Mouse (Mus musculus): Measurements from ENCODE around the gene Fam131c. TPM values are rescaled to one million over a fixed set of nuclear protein-coding genes. Genes with fewer than 3 reads are reported as not detected.
A peak's percentile ranks its signal among the peaks of the same experiment; 100 is the strongest.

Gene Fam131c
- total RNA-seq, 2 experiments from 2014 or later = 0.25 TPM; not detected in 1

GRCm38 (mm10) chr4:141400171-141400570 is 32.2 kb downstream of the Fam131c start:
- no peak for DNase-seq
- intact Hi-C loops (cut with DNase I; ENCODE audit: low total_unique reads) = no loop called here

DNA sequence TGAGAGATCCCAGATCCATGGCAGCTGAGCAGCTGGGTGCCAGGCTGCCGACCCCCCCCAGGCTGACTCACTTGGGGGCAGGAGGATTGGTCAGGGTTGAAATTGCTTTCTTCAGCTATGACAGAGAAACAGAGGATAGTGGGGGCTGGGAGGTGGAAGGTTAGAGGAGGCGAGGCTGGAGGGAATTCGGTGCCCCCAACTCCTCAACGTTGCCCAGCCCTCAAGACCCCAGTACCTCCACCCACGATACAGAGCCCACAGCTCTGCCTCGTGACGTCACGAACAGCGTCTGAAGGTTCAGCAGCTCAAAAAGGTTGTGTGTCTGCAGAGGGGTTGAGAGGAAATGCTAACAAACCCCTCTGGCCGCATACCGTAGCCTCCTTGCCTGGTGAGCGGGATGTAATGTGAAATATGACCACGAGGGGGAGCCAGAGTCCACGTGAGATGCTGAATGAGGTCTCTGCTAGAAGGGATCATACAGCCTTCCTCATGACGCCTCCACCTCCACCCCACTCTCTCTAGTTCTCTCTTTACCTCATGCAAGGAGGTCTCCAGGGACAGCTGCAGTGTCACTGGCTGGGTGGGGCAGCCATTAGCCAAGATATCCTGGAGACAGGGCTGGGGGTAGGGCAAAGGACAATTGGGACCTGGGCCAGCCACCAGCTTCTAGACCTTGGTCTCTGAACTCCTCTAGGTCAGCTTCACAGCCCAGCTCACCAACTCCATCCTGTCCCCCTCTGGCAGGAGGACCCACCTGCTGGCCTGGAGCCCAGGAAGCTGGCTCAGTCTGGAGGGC is 36.7 kb downstream of the Fam131c start:
- intact Hi-C loops (cut with DNase I; ENCODE audit: low total_unique reads) = loop anchor here (2.0 kb wide), 1 partner anchor 170 kb away; no protein-coding TSS in a partner anchor
- peak; percentile 80 for DNase-seq

DNA sequence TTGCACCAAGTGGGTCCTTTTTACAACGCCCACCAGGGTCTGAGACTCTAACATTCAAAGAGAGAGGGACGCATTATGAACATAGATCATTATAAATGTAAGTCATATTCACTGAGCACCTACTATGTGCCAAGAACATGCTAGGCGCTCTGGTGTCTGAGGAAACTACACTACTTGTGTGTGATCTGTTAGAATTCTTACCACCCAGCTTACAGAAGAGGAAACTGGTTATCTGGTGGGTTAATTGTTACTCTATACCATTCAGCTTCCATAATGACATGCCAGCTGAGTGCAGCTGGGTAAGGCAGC is 37.2 kb downstream of the Fam131c start:
- intact Hi-C loops (cut with DNase I; ENCODE audit: low total_unique reads) = loop anchor here (2.0 kb wide), 1 partner anchor 170 kb away; no protein-coding TSS in a partner anchor
- DNase-seq = no peak

DNA sequence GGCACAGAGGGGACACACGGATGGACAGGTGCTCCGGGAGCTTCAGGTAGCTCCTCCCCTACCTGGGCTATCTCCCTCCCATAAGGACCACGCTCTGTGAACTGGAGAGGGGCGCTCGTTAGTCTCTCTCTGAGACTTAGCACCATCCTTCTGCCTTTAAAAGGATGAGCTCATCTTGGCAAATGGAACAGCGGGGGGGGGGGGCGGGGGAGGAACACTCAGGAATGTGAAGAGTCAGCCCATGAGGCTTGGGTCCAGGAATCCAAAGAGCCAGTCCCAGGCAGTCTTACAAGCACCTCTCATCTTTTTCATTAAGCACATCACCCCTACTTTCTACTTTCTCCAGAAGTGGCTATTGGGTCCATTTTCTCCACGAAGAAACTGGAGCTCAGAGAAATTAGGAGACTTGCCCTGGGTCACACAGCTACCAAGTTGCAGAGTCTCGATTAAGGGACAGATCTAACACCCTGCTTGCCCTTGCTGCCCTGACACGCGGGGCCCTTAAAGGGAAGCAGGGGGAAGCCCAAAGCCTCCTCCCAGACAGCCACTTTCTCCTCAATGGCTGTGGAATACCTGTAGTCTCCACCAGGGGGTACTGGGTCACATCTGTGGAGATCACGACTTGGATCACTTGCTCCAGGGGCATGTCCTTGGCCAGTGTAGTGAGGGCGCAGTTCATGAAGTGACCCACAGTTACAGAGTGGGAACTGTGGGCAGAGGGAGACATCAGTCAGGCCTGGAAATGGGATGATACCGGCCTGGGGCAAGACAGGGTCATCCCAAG is 38.7 kb downstream of the Fam131c start:
- intact Hi-C loops (cut with DNase I; ENCODE audit: low total_unique reads) = no loop called here
- DNase-seq = peak; percentile 62

GRCm38 (mm10) chr4:141408577-141408976 is 40.6 kb downstream of the Fam131c start:
- DNase-seq = no peak
- intact Hi-C loops (cut with DNase I; ENCODE audit: low total_unique reads) = no loop called here

- no peak for DNase-seq
- intact Hi-C loops (cut with DNase I; ENCODE audit: low total_unique reads) = no loop called here
These were observed 43.5 kb downstream of the Fam131c start for GRCm38 (mm10) chr4:141411430-141411992.

- no peak for DNase-seq
- intact Hi-C loops (cut with DNase I; ENCODE audit: low total_unique reads) = no loop called here
These were observed 47.9 kb downstream of the Fam131c start, which contains the start of gene Clcnkb for GRCm38 (mm10) chr4:141415924-141416323. Clcnkb (minus strand) TSS chr4:141416014.

- no peak for DNase-seq
- intact Hi-C loops (cut with DNase I; ENCODE audit: low total_unique reads) = no loop called here
These were observed 51.6 kb downstream of the Fam131c start for GRCm38 (mm10) chr4:141419398-141420191.

GRCm38 (mm10) chr4:141420192-141420829 is 52.3 kb downstream of the Fam131c start, which contains the start of gene Hspb7:
Hspb7 (plus strand) TSS chr4:141420779.
- no peak for DNase-seq
- intact Hi-C loops (cut with DNase I; ENCODE audit: low total_unique reads) = no loop called here

DNA sequence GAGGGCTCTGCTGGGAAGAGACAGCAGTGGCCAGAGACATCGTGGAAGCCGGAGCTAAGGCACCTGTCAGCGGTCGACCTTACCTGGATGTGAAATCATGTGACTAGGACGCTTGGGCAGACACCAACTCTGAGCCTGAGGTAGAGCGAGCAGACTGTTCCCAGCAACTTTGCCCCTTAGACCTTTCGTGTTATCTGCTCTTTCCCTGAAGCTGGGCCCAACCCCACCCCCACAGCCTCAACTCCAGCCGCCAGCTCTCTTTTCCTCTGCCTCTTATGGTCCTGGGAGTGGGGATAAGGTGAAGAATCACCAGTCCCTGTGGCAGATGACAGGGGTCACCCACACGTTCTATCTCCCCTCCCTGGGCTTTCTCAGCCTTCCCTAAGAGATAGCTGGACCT is 52.9 kb downstream of the Fam131c start:
- DNase-seq = no peak
- intact Hi-C loops (cut with DNase I; ENCODE audit: low total_unique reads) = no loop called here

GRCm38 (mm10) chr4:141421423-141421822 is 53.4 kb downstream of the Fam131c start:
- intact Hi-C loops (cut with DNase I; ENCODE audit: low total_unique reads) = no loop called here
- DNase-seq = peak; percentile 82

- intact Hi-C loops (cut with DNase I; ENCODE audit: low total_unique reads) = no loop called here
These were observed 54.8 kb downstream of the Fam131c start for GRCm38 (mm10) chr4:141422841-141423240.

DNA sequence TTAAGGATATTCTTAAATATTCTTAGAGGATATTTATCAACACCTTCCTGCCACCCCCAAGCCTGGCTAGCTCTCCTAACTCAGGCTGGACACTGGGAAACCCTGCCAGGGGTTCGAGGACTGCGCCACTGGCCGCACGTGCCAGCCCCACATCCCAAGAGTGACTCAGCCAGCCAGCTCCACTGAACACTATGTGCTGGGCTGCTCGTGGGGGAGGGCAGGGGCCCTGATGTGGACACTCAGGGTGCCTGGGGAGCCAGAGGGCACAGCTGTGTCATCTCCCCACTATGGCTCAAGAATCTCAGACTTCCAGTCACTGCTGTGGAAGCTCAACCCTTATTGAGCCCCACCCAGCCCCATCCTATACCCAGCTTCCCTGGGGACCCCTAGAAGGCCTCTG is 55.3 kb downstream of the Fam131c start:
- DNase-seq = no peak
- intact Hi-C loops (cut with DNase I; ENCODE audit: low total_unique reads) = no loop called here

More at GRCm38 (mm10) chr4:141422841-141423240, 54.8 kb downstream of the Fam131c start:
- no peak for DNase-seq

DNA sequence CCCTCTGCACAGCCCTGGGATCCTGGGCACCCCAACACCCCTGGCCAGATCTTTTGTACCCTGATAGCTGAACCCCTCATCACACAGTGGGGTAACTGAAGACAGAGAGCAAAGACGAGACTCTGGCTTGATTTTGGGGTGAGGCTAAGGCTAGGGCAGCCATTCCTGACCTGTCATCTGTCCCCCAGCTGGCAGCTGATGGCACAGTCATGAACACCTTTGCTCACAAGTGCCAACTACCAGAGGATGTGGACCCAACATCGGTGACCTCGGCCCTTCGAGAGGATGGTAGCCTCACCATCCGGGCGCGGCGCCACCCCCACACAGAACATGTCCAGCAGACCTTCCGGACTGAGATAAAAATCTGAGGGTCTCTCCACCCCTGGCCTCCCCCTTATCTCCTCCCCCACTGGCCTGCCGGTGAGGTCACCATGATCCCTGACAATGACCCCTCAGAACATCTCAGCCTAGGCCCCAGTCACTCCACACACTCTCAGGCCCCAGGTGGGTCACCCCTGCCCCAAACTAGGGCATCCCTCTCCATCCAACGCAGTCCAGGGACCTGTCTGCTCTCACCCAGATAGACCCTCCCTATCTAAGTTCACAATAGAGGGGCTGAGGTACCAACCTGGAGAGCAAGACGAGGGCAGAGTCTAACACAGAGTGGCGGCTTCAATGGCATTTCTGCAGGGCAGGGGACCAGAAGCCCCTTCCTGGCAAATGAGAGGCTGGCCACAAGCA is 55.8 kb downstream of the Fam131c start:
- no peak for DNase-seq
- intact Hi-C loops (cut with DNase I; ENCODE audit: low total_unique reads) = no loop called here

DNA sequence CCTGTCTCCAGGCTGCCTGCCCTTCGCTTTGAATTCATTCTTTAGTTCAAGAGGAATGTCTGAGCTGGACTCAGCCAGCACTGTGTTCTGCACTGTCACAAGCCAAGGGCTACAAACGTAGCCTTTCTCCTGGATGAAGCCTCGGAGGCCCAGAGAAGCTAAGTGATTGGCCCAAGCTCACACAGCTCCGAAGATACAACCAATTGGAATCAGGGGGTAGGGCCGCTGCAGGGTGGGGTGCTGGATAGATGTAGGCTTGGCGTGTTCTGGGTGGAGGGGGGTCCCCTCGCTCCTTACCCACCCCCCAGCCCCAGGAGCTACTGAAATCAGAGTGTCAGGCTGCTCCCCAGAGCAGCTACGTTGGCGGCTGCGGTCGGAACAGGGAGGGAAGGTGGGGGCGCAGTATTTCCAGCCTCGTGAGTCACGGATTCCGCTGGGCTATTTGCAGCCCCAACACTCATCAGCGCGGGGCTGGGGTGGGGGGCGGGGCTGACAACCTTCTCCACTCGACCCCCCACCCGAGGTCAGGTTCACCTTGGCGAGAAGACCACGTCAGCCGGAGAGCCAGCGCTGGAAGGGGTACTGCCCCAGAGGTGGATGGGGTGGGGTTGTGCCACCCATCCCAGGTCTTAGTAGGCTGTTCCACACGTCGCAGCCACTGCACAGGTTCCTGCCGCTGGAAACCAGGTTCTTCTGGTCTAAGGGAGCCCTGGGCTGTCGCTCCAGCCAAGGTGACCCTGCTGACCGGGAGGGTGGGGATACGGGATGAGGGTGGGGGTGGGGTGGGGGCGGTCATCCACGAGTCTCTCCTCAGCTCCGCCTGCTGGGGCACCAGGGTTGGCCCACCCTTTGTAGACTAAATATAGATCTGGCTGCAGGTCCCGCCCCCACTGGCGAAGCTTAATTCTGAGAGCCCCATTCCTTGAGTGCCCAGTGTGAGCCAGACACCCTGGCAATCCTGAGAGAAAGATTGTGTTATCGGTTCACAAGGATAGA is 57.8 kb downstream of the Fam131c start:
- DNase-seq = peak; percentile 68
- intact Hi-C loops (cut with DNase I; ENCODE audit: low total_unique reads) = no loop called here

DNA sequence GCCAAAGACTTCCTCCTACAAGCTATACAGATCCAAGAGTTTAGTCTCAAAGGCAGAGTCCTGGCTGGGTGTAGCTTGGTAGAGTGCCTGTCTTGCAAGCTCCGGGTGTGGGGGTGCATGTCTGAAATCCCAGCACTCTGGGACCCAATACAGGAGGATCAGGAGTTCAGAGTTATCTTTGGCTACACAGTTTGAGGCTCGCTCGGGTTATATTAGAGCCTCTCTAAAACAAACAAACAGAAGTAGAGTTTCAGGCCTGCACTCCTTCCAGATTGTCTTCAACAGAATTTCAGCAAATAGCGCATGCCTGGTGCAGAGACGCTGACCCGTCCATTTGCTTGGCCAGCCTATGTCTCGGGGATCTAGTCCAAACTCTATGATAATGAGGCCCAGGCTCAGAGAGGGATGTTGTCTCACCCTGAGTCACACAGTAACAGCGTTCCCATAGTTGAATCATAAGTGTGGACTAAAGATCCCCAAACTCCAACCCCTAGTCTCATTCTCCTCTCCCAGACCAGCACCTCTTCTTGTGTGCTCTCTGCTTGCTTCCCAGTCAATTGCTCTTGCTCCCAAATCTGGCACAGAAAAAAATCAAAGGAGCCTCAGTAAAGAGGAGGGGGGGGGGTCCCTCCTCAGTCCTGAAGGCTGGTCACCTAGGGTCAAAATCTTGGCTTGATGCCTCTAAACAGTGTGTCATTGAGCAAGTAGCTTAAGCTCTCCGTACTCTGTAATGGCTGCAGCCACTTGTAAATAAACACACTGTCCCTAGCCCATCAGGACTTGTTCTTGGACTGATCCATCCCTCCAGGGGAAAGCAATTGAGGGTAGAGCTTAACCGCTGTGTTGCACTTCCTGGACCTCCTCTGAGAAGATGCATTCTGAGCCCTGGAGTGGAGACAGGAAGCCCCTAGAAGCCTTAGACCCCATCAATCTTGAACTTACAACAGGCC is 59.1 kb downstream of the Fam131c start:
- DNase-seq = no peak
- intact Hi-C loops (cut with DNase I; ENCODE audit: low total_unique reads) = no loop called here

Data from gastrocnemius, postnatal 14 days (tissue).